Mouse (Mus musculus): Measurements from ENCODE around the gene Fem1b. TPM values are rescaled to one million over a fixed set of nuclear protein-coding genes. Genes with fewer than 3 reads are reported as not detected.
A peak's percentile ranks its signal among the peaks of the same experiment; 100 is the strongest.

The Fem1b gene
- total RNA-seq, 2 experiments from 2014 or later, result 91.9 to 95.0 TPM

GRCm38 (mm10) chr9:62839172-62839770, 27.5 kb upstream of the Fem1b start:
- no peak for TF ChIP-seq CTCF (conservative IDR thresholded peaks at IDR 0.05)
- peak overlapping the region; percentile 95 for H3K27ac ChIP-seq
- H3K4me3 ChIP-seq, result peak overlapping the region; percentile 81
- DNase-seq (ENCODE audit: low spot score in 2 of 2), result peak in 1 of 2 experiments; percentile 13

GRCm38 (mm10) chr9:62838506-62839171, 26.9 kb upstream of the Fem1b start, which contains the start of gene Cln6:
Cln6 (plus strand) TSS chr9:62838785.
- Histone ChIP-seq H3K4me3 (peak within 1 kb of the TSS; percentile 81), H3K27ac (peak within 1 kb of the TSS; percentile 95)
- no peak for TF ChIP-seq CTCF (conservative IDR thresholded peaks at IDR 0.05)
- DNase-seq (ENCODE audit: low spot score in 2 of 2), result peak; percentile 65 to 81

GRCm38 (mm10) chr9:62838146-62838505, 26.4 kb upstream of the Fem1b start:
- peak overlapping the region; percentile 81 for H3K4me3 ChIP-seq
- H3K27ac ChIP-seq, result peak overlapping the region; percentile 95
- no peak for TF ChIP-seq CTCF (conservative IDR thresholded peaks at IDR 0.05)
- DNase-seq (ENCODE audit: low spot score in 2 of 2), result no peak

GRCm38 (mm10) chr9:62837611-62838010, 25.9 kb upstream of the Fem1b start:
- no peak for TF ChIP-seq CTCF (conservative IDR thresholded peaks at IDR 0.05)
- no peak for DNase-seq (ENCODE audit: low spot score in 2 of 2)
- H3K4me3 ChIP-seq, result no peak overlapping the region
- H3K27ac ChIP-seq, result peak overlapping the region; percentile 95; the same call in 1 of the 2 replicates

GRCm38 (mm10) chr9:62835705-62836446, 24.1 kb upstream of the Fem1b start:
- H3K4me3 ChIP-seq, result no peak overlapping the region
- DNase-seq (ENCODE audit: low spot score in 2 of 2), result no peak
- TF ChIP-seq CTCF (conservative IDR thresholded peaks at IDR 0.05), result peak; percentile 45
- no peak overlapping the region for H3K27ac ChIP-seq

GRCm38 (mm10) chr9:62834906-62835305, 23.2 kb upstream of the Fem1b start:
- Histone ChIP-seq H3K4me3 (no peak overlapping the region), H3K27ac (no peak overlapping the region)
- TF ChIP-seq CTCF (conservative IDR thresholded peaks at IDR 0.05), result no peak
- DNase-seq (ENCODE audit: low spot score in 2 of 2), result no peak

GRCm38 (mm10) chr9:62829877-62830276, 18.1 kb upstream of the Fem1b start:
- Histone ChIP-seq H3K27ac (no peak overlapping the region), H3K4me3 (no peak overlapping the region)
- TF ChIP-seq CTCF (conservative IDR thresholded peaks at IDR 0.05), result no peak
- DNase-seq (ENCODE audit: low spot score in 2 of 2), result no peak

- peak overlapping the region; percentile 55 for H3K4me3 ChIP-seq
- peak; percentile 91 to 93 for DNase-seq (ENCODE audit: low spot score in 2 of 2)
- H3K27ac ChIP-seq, result peak overlapping the region; percentile 86
- TF ChIP-seq CTCF (conservative IDR thresholded peaks at IDR 0.05), result peak; percentile 85
These were observed 16.9 kb upstream of the Fem1b start for GRCm38 (mm10) chr9:62828662-62829086.

- Histone ChIP-seq H3K27ac (peak overlapping the region; percentile 86), H3K4me3 (peak overlapping the region; percentile 55)
- TF ChIP-seq CTCF (conservative IDR thresholded peaks at IDR 0.05), result peak; percentile 85
- DNase-seq (ENCODE audit: low spot score in 2 of 2), result peak; percentile 27 to 35
These were observed 16.4 kb upstream of the Fem1b start for GRCm38 (mm10) chr9:62827939-62828652.

GRCm38 (mm10) chr9:62826456-62826855, 14.7 kb upstream of the Fem1b start:
- no peak for TF ChIP-seq CTCF (conservative IDR thresholded peaks at IDR 0.05)
- Histone ChIP-seq H3K4me3 (no peak overlapping the region), H3K27ac (no peak overlapping the region)
- no peak for DNase-seq (ENCODE audit: low spot score in 2 of 2)

GRCm38 (mm10) chr9:62825791-62826393, 14.2 kb upstream of the Fem1b start:
- no peak for DNase-seq (ENCODE audit: low spot score in 2 of 2)
- H3K27ac ChIP-seq, result no peak overlapping the region
- no peak overlapping the region for H3K4me3 ChIP-seq
- TF ChIP-seq CTCF (conservative IDR thresholded peaks at IDR 0.05), result no peak

GRCm38 (mm10) chr9:62821811-62822210, 10.1 kb upstream of the Fem1b start:
- no peak for TF ChIP-seq CTCF (conservative IDR thresholded peaks at IDR 0.05)
- Histone ChIP-seq H3K27ac (no peak overlapping the region), H3K4me3 (no peak overlapping the region)
- no peak for DNase-seq (ENCODE audit: low spot score in 2 of 2)
